Mouse (Mus musculus): ENCODE measurements around the gene 1700029P11Rik.

Gene 1700029P11Rik

DNA sequence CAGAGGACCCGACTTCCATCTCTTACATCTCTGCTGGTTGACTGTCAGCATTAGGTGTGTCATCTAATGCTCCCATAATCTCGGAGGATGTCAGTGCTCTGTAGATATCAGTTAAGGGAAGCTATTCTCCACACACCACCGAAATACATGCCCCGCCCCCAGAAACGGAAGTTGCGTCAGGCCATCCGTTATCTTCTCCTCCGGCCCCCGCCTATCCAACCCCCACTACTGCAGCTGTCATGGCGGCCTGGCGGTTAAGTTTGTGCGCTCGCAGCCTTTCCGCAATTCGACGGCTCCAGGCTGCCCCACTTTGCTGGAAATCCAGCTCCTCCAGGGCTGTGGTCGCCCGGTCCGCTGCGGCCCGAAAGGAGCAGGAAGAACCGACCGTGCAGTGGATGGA lies at the start of gene 1700029P11Rik:
Gene 1700029P11Rik, plus strand, starts transcription at position 220 of the 400 bp plus-strand sequence.
- in situ Hi-C loops (cut with MboI, MseI), result no loop called here

DNA sequence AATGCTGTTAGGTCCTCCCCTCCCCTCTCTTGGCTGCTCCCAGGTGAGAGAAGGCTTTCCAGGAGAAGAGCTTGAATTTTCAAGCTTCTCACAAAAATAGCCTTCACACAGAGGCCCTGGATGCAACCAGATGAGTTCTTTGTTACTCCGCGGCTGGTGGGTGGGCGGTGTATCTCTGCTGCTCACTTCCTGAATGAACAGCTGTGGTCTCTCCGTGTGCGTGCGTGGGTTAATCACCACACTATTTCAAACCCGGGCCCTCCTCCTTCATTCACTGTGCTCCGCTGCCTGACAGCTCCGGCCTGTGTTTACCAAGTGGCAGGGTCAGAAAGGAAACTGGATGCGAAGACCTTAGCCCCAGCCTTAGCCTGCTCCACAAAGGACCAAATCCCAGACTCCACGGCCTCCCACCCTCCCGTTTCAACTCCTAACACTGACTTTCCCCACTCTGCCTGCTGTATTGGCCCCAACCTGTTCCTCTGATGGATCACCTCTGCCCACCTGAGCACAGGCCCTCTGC lies 47.3 kb upstream of the 1700029P11Rik start:
- in situ Hi-C loops (cut with MboI, MseI), result no loop called here

DNA sequence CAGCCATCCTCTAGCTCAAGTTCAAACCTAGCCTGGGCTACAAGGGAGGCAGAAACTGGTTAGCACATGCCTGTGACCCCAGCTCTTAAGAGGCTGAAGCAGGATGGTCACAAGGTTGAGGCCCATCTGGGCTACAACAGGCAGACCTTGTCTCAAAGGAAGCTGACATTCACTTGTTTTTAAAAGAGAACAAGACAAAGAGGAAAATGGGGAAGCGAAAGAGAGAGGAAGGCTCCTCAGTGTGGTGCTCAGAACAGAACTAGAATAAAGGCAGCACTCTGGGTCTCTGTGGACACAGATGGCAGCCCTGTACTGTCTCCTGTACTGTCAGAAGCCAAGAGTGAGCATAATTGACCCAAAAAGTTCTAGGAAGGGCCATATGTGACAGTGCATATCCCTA lies 46.4 kb upstream of the 1700029P11Rik start:
- in situ Hi-C loops (cut with MboI, MseI), result no loop called here

DNA sequence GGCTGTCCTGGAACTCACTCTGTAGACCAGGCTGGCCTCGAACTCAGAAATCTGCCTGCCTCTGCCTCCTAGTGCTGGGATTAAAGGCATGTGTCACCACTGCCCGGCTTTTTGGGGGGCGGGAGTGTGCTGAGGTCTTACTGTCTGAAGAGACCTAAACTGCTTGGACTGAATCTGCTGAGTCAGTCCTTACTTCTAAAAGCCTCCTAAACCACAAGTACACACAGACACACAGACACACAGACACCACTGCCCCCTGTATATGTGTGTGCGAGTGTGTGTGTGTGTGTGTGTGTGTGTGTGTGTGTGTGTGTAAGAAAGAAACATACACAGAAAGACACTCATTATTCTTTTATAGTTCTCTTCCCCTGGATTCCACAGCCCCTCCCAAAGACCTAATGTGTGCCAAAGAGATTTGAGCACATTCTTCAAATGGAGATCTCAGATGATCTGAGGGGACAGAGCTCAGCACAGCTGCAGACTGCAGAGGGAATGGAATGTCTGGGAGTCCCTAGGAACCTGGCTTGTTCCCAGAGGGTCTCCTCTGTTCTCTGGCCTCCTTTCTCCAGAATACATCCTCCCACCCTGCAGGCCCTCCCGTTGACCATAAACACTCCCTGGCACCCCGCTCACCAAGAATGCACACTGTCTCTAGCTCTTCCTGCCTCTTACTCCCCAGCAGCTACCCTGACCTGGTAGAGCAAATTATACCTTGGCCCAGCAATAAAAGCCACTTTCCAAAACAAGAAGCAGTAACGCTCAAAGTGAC lies 44.3 kb upstream of the 1700029P11Rik start:
- in situ Hi-C loops (cut with MboI, MseI), result no loop called here

DNA sequence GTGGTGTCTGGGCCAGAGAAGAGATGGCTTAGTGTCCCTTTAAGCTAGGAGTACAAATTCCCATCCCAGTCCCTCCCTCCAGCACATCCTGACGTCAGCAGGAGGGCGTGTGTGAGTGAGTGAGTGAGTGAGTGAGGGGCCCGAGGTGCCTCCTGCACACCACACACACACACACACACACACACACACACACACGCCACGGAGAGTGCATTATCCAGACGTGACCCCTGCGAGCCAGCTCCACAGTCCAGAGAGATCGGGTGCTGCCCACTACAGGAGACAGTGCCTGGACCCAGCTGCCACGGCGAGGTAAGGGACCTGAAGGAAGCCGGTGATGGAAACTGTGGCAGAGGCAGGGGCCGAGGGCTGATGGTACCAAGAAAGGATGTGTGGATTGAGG lies 43.7 kb upstream of the 1700029P11Rik start, which contains the start of gene Csdc2:
Gene Csdc2, plus strand, starts transcription at position 81 of the 400 bp plus-strand sequence.
- in situ Hi-C loops (cut with MboI, MseI), result no loop called here

DNA sequence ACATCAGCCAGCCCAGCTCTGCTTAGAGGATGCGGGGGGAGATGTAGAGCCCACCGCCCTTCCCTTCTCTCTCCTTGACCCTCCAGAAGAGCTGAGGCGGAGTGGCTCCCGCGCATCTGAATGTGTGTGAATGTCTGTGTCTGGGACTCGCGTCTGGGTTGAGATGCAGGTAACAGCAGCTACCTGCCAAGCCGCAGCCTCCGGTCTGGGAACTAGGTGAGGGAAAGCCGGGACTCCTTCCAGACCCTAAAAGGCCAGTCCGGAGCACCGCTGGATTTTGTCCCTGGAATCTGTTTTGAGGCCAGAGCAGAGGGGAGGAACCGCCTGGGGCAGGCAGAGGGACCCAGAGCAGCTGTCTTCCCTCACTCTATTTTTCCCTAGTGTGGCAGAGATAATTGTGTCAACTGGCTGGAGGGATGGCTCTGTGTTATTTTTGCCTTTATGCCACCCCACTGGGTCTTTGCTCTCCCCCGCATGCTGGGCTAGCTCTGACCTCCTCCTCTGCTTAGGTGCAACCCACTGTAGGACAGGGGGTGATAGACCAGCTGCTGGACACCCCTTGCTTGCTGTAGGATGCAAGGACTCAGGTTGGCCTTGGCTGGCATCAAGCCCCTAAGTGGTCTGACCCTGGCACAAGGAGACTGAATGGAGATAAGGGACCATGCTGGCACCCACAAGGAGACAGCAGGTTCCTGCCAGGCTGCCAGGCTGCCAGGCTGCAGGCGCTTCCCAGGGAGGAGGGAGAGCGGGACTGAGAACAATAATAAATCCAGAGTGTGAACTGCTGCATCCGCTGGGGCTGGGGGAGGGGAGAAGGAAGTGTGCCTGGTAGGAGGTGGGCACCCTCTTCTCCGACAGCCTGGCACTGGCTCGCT lies 43.0 kb upstream of the 1700029P11Rik start:
- in situ Hi-C loops (cut with MboI, MseI), result no loop called here

DNA sequence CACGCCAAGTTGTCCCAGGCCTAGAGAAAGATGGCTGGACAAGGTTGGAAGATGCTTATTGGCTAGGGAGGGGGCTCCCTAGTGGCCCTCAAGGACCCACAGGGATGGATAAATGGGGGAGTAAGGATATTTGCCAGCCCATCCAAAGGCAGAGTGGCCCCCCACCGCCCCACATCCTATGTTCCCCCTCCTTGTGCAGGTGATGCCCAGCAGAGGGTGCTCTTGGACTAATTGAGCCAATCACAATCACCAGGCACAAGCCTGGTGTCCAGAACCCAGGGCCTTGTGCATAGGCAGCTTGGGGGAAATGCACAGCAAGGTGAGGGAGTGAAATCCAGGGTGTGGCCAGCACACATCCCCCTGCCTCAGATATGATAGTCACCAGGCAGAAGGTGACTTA lies 42.1 kb upstream of the 1700029P11Rik start:
- in situ Hi-C loops (cut with MboI, MseI), result no loop called here

DNA sequence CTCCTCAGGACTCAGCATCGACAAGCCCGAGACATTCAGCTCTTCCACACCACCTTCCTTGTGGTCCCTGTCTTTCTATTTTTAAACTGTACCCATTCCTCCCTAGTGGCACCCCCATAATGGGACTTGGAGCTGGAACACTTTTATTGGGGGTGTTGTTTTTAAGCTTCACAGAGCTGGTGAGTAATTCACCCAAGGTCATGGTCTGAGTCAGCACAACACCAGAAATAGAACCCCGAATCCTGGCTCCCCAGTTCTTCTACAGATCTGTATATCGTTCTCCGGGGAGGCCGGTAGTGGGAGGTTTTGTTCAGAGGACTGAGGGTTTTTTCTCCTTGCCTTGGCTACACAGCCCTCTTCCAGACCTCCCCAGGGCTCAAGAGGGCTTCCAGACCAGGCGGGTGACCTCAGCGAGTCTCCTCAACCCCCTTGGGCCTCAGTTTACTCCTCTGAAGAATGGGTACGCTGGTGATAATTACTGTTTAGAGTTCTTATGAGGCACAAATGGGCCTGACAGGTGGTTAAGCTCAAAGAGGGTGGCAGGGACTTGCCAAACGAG lies 41.1 kb upstream of the 1700029P11Rik start:
- in situ Hi-C loops (cut with MboI, MseI), result no loop called here

DNA sequence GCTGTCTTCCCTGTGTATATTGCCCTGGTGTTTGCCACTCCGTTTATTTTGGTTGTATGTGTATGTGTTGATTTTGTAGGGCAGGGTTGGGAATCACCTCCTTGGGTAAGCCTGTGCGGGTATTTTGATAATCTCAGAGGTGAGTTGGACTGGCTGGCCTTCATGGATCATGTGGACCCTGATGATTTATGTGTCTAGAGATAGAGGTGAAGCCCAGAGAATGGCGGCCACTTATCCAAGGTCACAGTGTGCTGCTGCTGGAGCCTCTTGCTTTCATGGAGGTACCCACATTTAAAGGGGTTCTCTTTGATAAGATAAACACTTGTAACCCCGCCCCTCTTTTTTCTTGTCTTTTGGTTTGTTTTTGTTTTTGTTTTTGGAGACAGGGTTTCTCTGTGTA lies 40.6 kb upstream of the 1700029P11Rik start:
- in situ Hi-C loops (cut with MboI, MseI), result no loop called here

DNA sequence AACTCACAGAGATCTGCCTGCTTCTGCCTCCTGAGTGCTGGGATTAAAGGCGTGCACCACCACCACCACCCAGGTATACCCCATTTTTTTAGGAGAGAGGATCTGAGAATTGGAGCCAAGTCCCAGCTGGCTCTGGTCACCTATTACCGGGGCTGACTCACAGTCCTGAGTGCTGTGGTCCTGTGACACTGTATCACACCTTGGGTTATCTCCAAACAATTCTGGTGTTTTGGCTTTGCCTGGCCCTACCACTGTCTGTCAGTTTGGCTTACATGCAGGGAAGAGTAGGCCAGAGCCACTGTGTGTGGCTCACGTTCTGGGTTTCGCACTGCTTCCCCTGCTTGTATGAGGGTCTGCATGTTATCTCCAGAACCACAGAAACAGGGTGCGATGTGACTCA lies 40.1 kb upstream of the 1700029P11Rik start:
- in situ Hi-C loops (cut with MboI, MseI), result no loop called here

DNA sequence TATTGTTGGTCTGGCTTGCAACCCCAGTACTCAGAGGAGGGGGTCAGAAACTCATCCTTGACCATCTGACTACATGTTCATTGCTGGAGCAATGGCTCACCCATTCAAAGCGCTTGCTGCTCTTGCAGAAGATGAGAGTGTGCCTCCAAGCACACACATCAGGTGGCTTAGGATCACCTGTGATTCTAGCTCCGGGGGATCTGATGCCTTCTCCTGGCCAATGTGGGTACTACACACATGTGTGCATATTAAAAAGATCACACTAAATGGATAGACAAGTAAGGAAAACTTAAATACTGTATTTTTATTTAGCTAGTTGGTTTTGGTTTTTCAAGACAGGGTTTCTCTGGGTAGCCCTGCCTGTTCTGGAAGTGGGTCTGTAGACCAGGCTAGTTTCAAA lies 39.3 kb upstream of the 1700029P11Rik start:
- in situ Hi-C loops (cut with MboI, MseI), result no loop called here

DNA sequence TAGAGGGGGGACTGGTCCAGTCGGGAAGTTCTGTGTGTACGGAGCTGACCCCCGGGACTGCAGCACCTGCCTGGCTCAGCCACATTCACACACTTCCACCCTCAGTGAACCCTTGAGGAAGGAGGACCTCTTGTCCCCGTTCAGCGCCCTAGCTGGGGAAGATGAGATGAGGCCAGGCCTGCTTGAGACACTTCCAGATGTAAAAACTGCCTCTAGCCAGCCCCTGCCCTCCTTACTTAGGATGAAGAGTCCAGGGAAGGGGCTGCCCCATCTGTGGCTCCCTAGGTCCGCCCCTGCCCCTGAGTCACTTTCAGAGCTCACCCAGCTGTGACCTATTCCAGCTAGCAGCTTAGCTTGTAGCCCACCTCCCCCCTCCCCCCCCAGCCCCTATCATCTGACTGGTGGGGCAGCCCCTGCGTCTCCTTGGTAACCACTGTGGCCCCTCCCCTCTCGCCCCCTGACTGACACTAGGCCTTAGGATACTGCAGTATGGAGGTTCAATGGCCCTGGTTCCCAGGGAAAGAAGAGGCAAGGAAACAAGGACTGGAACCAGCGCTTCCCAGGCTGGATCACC lies 37.1 kb upstream of the 1700029P11Rik start:
- in situ Hi-C loops (cut with MboI, MseI), result no loop called here

DNA sequence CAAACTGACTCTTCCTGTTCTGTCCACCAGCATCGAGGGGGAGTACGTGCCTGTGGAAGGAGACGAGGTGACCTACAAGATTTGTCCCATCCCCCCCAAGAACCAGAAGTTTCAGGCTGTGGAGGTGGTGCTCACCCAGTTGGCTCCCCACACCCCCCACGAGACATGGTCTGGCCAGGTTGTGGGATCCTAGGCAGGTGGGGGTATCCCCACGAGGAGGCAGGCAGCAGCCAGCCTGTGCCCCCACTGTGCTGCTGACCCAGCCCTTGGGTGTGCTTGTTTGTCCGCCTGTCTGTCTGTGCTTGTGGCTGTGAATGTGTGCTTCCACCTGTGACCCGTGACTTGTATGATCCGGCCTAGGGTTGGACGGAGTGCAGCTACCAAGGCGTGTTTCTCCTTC lies 31.3 kb upstream of the 1700029P11Rik start:
- in situ Hi-C loops (cut with MboI, MseI), result no loop called here

DNA sequence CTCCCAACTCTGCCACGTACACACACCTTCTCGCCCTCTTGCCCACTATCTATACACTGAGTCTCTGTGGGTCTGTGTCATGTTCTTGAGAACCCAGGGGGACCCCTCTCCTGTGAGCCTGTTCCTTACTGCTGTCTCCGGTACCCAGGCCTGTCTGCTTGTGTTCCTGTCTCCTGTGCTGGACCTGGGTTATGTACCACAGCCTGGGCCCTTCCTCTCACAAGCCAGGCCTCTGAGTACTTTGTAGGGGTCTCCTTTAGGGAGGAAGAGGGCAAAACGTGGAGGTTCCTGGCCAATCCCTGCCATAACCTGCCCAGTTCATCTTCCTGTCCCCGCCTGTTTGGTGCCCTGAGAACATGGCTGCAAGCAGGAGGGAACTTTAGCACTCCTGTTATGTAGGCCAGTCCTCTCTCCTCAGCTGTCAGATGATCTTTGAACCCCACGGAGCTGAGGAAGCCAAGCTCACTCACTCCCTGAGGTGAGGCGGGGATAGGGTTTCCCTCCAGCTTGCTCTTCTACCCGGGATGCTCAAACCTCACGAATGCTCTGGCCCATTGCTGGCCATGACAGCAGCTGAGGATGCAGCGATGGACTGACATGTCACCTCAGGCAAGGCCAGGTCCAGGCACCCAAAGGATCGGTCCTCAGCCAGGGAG lies 30.7 kb upstream of the 1700029P11Rik start:
- in situ Hi-C loops (cut with MboI, MseI), result no loop called here

DNA sequence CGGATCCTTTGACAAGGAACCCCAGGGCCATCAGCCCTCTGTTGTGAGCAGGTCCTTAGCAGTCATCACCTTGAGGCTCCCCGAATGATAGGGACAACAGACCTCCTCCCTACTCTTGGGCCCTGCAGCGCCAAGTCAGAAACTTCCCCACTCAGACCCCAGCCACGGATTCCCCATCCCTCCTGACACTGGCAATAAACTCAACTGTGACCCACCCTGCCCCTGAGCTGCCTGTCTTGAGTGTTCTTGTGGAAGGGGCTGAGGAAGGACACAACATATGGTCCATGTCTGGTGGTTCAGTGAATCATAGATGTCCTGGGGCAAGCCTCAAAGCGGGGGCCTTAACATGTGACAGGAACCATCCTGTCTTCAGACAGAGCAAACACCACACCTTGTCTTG lies 29.6 kb upstream of the 1700029P11Rik start:
- in situ Hi-C loops (cut with MboI, MseI), result no loop called here

DNA sequence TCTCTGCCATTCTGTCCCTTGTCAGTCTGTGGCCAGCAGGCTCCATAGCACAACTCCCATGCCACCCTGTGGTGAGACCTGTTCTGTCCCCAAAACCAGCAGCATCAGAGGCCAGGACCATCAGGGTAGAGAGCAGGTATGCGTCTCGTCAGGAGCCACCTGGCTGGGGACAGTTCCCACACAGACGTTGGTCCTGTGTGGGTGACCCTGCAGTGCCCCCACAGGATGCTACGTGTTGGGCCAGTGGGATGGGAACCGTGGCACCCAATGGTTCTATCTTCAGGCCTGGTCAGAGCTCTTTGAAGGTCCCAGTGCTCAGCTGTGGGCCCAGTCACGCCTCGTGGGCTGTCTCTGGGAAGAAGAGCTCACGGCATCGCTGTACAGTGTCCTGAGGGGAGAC lies 29.2 kb upstream of the 1700029P11Rik start:
- in situ Hi-C loops (cut with MboI, MseI), result no loop called here

DNA sequence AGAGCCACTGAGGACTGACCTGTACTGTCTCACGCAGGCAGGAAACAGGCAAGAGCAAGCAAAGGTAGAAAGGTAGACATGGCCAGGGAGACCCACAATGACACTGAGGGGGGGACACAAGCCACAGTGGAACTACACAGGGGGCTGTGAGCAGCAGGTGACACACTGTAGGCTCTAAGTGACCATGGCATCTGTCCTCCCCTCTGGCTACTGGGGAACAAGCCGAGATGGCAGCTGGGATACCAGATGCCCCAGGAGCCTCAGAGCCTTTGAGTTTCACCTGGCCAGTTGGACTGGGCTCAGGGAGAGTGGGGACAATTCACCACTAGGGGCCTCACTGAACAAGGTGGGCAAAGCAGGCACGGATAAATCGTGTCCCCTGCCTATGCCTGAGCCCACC lies 28.0 kb upstream of the 1700029P11Rik start:
- in situ Hi-C loops (cut with MboI, MseI), result no loop called here

DNA sequence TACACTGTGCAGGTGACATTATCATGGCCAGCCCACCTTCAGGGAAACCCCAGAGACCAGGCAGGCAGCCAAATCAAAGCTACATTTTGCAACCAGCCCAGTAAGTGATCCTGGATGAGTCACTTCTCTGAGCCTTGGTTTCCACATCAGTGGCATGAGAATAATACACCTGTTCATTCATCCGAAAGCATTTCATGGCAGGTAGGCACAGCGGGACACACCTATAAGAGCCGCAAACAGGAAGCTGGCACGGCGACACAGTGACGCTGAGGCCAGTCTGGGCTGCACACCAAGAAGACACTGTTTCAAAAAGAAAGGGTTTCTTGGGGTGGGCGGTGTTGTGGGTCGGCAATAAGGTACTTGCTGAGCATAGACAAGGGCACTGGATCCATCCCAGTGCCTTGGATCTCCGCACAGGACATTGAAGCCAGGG lies 26.2 kb upstream of the 1700029P11Rik start:
- in situ Hi-C loops (cut with MboI, MseI), result no loop called here

DNA sequence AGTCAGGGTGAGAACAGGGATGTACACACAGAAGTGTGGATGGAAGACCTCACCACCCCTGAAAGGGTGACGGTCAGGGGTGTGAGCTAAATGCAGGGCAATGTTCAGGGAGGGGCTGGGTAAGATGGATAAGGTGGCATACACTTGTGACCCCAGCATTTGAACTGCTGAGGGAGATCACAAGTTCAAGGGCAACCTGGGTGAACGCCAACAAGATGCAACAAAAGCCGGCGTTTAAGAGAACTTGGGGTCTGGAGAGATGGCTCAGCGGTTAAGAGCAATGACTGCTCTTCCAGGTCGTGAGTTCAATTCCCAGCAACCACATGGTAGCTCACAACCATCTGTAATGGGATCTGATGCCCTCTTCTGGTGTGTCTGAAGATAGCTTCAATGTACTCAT lies 25.6 kb upstream of the 1700029P11Rik start:
- in situ Hi-C loops (cut with MboI, MseI), result no loop called here

DNA sequence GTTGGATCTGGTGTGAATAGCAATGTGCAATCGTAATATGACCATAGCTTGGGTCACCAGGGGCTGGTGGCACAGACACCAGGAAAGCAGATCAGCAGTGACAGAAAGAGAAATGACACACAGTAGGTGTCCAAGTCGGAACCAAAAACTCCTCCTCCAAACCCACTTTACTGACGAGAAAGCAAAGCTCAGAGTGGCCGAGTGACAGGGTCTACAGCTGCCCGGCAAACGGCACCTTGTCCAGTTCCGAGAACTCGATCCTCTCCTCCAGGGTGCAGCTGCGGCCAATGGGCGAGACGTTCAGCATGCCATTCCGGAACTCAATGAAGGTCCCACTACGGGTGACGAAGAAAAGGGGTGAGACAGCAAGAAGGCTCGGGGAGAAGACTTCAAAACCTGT lies 24.9 kb upstream of the 1700029P11Rik start:
- in situ Hi-C loops (cut with MboI, MseI), result no loop called here

DNA sequence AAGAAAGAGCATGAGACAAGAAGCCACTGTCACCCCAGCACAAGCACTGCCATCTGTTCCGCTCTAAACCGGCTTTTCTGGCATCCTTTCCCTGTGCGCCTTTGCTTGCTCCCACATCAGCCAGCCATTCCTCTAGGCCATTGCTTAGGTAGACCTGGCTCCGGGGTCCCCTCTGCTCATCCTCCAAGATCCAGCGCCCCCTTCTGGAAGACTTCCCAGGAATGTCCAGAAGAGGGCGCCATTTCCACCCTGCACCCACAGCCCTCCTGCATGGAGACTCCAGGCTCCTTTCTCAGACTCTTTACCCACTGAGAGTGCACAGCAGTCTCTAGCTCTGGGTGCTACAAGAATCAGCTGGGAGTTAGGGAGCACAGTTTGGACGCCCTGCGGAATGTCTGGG lies 23.9 kb upstream of the 1700029P11Rik start:
- in situ Hi-C loops (cut with MboI, MseI), result no loop called here

Data from regulatory T cell (primary cell).